Mouse (Mus musculus): ENCODE data around the gene Lrrc8c.
"Not testable (repeated sequence)": the region's sequence is repeated elsewhere in the genome, so short reads cannot be mapped to it uniquely, and the experiment has no call there.

The Lrrc8c gene

GRCm38 (mm10) chr5:105629955-105630354 lies 110.8 kb downstream of the Lrrc8c start:
- no peak for DNase-seq (ENCODE audit: extremely low read depth, low read depth, low spot score)

DNA sequence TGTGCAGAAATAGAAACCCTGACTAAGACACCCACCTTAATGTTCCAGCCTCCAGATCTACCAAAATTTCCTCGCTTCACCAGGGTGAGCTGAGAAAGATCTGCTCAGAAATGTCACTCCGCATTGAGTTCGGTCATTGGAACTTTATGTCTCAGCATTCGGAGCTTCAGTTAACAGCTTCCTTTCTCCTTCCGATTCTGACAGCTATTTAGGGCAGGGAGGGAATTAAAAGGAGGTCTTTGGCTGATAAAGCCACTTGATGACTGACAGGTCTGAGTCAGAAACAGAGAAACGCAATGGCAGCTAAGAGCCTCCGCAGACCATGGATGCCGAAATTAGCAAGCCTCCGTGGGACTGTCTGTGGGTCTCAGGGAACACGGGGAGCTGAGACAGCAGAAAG lies 112.9 kb downstream of the Lrrc8c start:
- DNase-seq (ENCODE audit: extremely low read depth, low read depth, low spot score): no peak

GRCm38 (mm10) chr5:105635576-105635975 lies 116.4 kb downstream of the Lrrc8c start:
- DNase-seq (ENCODE audit: extremely low read depth, low read depth, low spot score): no peak

DNA sequence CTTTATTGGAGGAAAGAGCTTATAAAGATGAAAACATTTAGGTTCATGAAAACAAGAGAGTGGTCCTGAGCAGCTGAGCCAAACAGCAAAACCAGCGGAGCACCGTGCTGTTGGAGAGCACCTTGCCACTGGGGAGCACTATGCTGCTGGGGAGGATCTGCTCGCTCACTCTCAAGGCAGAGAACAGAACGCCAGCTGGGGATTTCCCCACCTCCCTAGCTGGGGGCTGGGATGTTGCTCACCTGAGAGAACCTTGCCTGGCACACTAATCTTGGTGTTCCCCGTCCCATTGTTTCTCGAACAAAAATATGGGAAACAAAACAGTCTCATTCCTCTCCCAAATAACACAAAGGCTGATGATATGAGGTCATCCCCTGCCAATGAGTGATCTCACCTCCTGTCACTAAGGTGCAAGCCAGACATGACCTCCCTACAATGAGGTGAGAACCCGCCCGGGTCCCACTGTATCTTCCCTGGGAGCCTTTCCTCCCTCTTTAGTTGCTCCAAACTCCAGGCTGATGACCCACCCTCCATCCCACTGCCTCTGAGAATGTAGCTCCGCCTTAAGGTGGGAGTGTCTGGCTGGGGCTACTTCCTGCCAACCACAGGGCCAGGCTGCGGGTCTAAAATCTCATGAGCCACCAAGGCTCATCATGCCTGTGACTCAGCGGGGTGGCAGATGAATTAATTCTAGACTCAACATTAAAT lies 117.5 kb downstream of the Lrrc8c start:
- no peak for DNase-seq (ENCODE audit: extremely low read depth, low read depth, low spot score)

- DNase-seq (ENCODE audit: extremely low read depth, low read depth, low spot score): not testable (repeated sequence)
Measured at GRCm38 (mm10) chr5:105638266-105638665, 119.1 kb downstream of the Lrrc8c start.

GRCm38 (mm10) chr5:105638916-105639315 lies 119.7 kb downstream of the Lrrc8c start:
- no peak for DNase-seq (ENCODE audit: extremely low read depth, low read depth, low spot score)

GRCm38 (mm10) chr5:105639363-105639762 lies 120.2 kb downstream of the Lrrc8c start:
- DNase-seq (ENCODE audit: extremely low read depth, low read depth, low spot score): no peak

- DNase-seq (ENCODE audit: extremely low read depth, low read depth, low spot score): no peak
Measured at GRCm38 (mm10) chr5:105642517-105642916, 123.3 kb downstream of the Lrrc8c start.

- DNase-seq (ENCODE audit: extremely low read depth, low read depth, low spot score): no peak
Measured at GRCm38 (mm10) chr5:105643276-105643675, 124.1 kb downstream of the Lrrc8c start.

GRCm38 (mm10) chr5:105644195-105644594 lies 125.0 kb downstream of the Lrrc8c start:
- no peak for DNase-seq (ENCODE audit: extremely low read depth, low read depth, low spot score)

GRCm38 (mm10) chr5:105647094-105647493 lies 127.9 kb downstream of the Lrrc8c start:
- no peak for DNase-seq (ENCODE audit: extremely low read depth, low read depth, low spot score)

- no peak for DNase-seq (ENCODE audit: extremely low read depth, low read depth, low spot score)
Measured at GRCm38 (mm10) chr5:105648648-105649287, 129.6 kb downstream of the Lrrc8c start.

DNA sequence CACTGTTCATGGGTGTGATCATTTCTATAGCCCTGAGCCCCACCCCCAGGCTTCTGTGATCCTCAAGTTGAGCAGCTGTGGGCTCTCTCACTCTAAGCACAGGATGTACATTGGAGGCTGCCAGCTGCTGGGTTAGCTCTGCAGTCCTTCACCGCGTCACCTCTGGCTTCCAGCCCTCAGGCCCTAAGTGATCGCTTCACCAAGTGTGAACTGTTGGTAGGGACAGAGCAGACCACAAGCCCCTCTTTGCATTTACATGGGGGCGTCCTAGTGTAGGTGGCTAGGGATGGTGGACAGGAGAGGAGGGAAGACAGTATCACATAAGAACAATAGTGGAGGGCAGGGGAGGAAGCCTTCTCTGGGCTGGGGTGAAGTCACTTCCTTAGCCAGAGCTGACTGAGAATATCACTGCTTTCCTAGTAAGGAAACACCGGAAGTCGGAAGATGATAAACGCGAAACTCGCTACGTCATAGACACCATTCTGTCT lies 130.4 kb downstream of the Lrrc8c start:
- no peak for DNase-seq (ENCODE audit: extremely low read depth, low read depth, low spot score)

GRCm38 (mm10) chr5:105650728-105651479 lies 131.7 kb downstream of the Lrrc8c start:
- DNase-seq (ENCODE audit: extremely low read depth, low read depth, low spot score): no peak

- no peak for DNase-seq (ENCODE audit: extremely low read depth, low read depth, low spot score)
Measured at GRCm38 (mm10) chr5:105651561-105651991, 132.4 kb downstream of the Lrrc8c start.

- no peak for DNase-seq (ENCODE audit: extremely low read depth, low read depth, low spot score)
Measured at GRCm38 (mm10) chr5:105654237-105655063, 135.3 kb downstream of the Lrrc8c start.

DNA sequence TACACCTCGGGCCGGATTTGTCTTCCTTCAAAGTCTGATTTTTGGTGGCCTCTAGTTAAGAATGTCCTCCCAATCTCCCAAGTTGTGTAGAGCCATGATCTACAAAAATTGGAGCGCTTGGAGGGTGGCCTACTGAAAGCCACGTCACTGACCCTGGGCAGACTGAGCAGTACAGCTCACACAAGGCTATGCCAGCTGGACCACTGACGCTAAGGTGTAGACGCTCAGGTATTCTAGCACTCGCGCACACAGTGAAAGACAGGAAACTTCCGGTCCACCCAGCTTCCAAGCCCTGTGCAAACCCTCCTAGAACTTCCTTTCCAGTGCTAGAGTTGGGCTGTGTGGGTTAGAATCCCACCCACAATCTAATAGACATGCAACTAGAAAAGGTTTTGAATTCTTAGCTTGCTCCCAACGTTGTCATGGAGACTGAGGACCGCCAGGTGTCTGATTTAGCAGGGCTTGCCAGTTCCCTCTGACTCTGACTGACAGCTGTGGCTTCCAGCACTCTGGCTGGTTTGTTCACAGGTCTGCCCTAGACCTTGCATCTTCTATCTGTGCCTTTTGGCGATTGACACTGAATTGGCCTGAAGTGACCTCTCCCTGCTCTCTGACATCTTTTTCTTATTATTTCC lies 136.0 kb downstream of the Lrrc8c start:
- DNase-seq (ENCODE audit: extremely low read depth, low read depth, low spot score): no peak

DNA sequence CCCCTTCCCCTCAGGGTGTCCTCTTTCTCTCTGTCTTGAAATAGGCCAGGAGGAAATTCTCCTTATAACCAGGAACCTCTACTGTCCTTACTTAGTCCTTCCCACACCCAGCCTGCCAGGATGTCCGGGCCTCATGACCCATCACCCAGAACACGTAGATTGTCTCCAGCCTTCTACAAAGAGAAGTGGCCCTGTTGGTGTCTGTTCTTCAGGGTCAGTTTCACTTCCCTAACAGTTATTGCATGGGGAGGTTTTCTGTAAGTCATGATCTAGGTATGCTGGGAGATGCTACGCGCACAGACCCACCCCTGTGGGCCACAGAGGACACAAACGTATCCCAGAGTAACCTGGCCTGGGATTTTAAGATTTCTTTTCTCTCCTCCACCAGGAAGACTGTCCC lies 142.7 kb downstream of the Lrrc8c start:
- DNase-seq (ENCODE audit: extremely low read depth, low read depth, low spot score): no peak
